Mouse (Mus musculus): ENCODE measurements at regions not wholly inside any gene's neighbourhood (a gene's known extent, or its start where the extent isn't known, plus 50 kb on each side); places are given as distances from the start of the nearest gene placed in this dataset.

GRCm38 (mm10) chr6:66217543-66217942, 265.1 kb downstream of the 4930544G11Rik start:
- no peak for DNase-seq
- intact Hi-C loops (cut with DNase I; ENCODE audit: low total_unique reads) = no loop called here

GRCm38 (mm10) chr6:66224164-66224903, 271.9 kb downstream of the 4930544G11Rik start:
- no peak for DNase-seq
- intact Hi-C loops (cut with DNase I; ENCODE audit: low total_unique reads) = no loop called here

- DNase-seq = no peak
- intact Hi-C loops (cut with DNase I; ENCODE audit: low total_unique reads) = no loop called here
Measured at GRCm38 (mm10) chr6:66236368-66236767, 284.0 kb downstream of the 4930544G11Rik start.

GRCm38 (mm10) chr6:66255378-66255777, 279.8 kb upstream of the Mad2l1 start:
- DNase-seq = no peak
- intact Hi-C loops (cut with DNase I; ENCODE audit: low total_unique reads) = no loop called here

- intact Hi-C loops (cut with DNase I; ENCODE audit: low total_unique reads) = no loop called here
- no peak for DNase-seq
Measured at GRCm38 (mm10) chr6:66263429-66263828, 271.8 kb upstream of the Mad2l1 start.

GRCm38 (mm10) chr6:66263918-66264317, 271.3 kb upstream of the Mad2l1 start:
- no peak for DNase-seq
- intact Hi-C loops (cut with DNase I; ENCODE audit: low total_unique reads) = no loop called here

GRCm38 (mm10) chr6:66268427-66268826, 266.8 kb upstream of the Mad2l1 start:
- no peak for DNase-seq
- intact Hi-C loops (cut with DNase I; ENCODE audit: low total_unique reads) = no loop called here

GRCm38 (mm10) chr6:66271414-66272206, 263.6 kb upstream of the Mad2l1 start:
- intact Hi-C loops (cut with DNase I; ENCODE audit: low total_unique reads) = no loop called here
- no peak for DNase-seq

- intact Hi-C loops (cut with DNase I; ENCODE audit: low total_unique reads) = no loop called here
- no peak for DNase-seq
Measured at GRCm38 (mm10) chr6:66272216-66272615, 263.0 kb upstream of the Mad2l1 start.

GRCm38 (mm10) chr6:66274737-66275136, 260.5 kb upstream of the Mad2l1 start:
- intact Hi-C loops (cut with DNase I; ENCODE audit: low total_unique reads) = no loop called here
- no peak for DNase-seq

- intact Hi-C loops (cut with DNase I; ENCODE audit: low total_unique reads) = no loop called here
- DNase-seq = no peak
Measured at GRCm38 (mm10) chr6:66280701-66281100, 254.5 kb upstream of the Mad2l1 start.

- intact Hi-C loops (cut with DNase I; ENCODE audit: low total_unique reads) = no loop called here
- no peak for DNase-seq
Measured at GRCm38 (mm10) chr6:66282566-66283115, 252.5 kb upstream of the Mad2l1 start.

GRCm38 (mm10) chr6:66283521-66283920, 251.7 kb upstream of the Mad2l1 start:
- intact Hi-C loops (cut with DNase I; ENCODE audit: low total_unique reads) = no loop called here
- DNase-seq = no peak

GRCm38 (mm10) chr6:66287607-66288006, 247.6 kb upstream of the Mad2l1 start:
- intact Hi-C loops (cut with DNase I; ENCODE audit: low total_unique reads) = no loop called here
- DNase-seq = no peak

GRCm38 (mm10) chr6:66289196-66289595, 246.0 kb upstream of the Mad2l1 start:
- intact Hi-C loops (cut with DNase I; ENCODE audit: low total_unique reads) = no loop called here
- no peak for DNase-seq

GRCm38 (mm10) chr6:66291576-66291975, 243.6 kb upstream of the Mad2l1 start:
- intact Hi-C loops (cut with DNase I; ENCODE audit: low total_unique reads) = no loop called here
- DNase-seq = no peak

- DNase-seq = no peak
Measured at GRCm38 (mm10) chr6:66298056-66298455, 237.1 kb upstream of the Mad2l1 start.

GRCm38 (mm10) chr6:66300189-66300588, 235.0 kb upstream of the Mad2l1 start:
- DNase-seq = no peak

More at GRCm38 (mm10) chr6:66298056-66298455, 237.1 kb upstream of the Mad2l1 start:
- intact Hi-C loops (cut with DNase I; ENCODE audit: low total_unique reads) = no loop called here

GRCm38 (mm10) chr6:66344848-66345247, 190.3 kb upstream of the Mad2l1 start:
- DNase-seq = no peak
- intact Hi-C loops (cut with DNase I; ENCODE audit: low total_unique reads) = no loop called here

More at GRCm38 (mm10) chr6:66300189-66300588, 235.0 kb upstream of the Mad2l1 start:
- intact Hi-C loops (cut with DNase I; ENCODE audit: low total_unique reads) = no loop called here

- intact Hi-C loops (cut with DNase I; ENCODE audit: low total_unique reads) = no loop called here
- no peak for DNase-seq
Measured at GRCm38 (mm10) chr6:66347356-66347755, 187.8 kb upstream of the Mad2l1 start.

- intact Hi-C loops (cut with DNase I; ENCODE audit: low total_unique reads) = no loop called here
- no peak for DNase-seq
Measured at GRCm38 (mm10) chr6:66361130-66361529, 174.1 kb upstream of the Mad2l1 start.

Measured in gastrocnemius, postnatal 14 days (tissue).